Mouse (Mus musculus) liver, embryonic 16.5 days (tissue): ENCODE measurements around the gene Spata17. TPM values are rescaled to one million over a fixed set of nuclear protein-coding genes. Genes with fewer than 3 reads are reported as not detected.

Experiments used
- ATAC-seq: fragments of 200-750 bp; cut with Nextera tagmentation; 2 replicates; pipeline ENCODE4 v1.8.0; 2017; ENCODE audit warnings: low read depth, mild to moderate bottlenecking, moderate number of reproducible peaks, moderate library complexity
- H3K27ac ChIP-seq: fragments of 300-500 bp; sonication (generic); 2 replicates; pipeline ENCODE4 v1.5.1; 2014; ENCODE audit warnings: mild to moderate bottlenecking, low read length
- H3K27me3 ChIP-seq: fragments of 300-500 bp; sonication (generic); 2 replicates; pipeline ENCODE4 v1.6.1; 2014; ENCODE audit warnings: low read depth, low read length, mixed read lengths; ENCODE audit not compliant: control insufficient read depth, insufficient read depth
- H3K36me3 ChIP-seq: fragments of 300-500 bp; sonication (generic); 2 replicates; pipeline ENCODE4 v1.6.1; 2014; ENCODE audit warnings: mild to moderate bottlenecking; ENCODE audit not compliant: control insufficient read depth, insufficient read depth
- H3K4me1 ChIP-seq: fragments of 300-500 bp; sonication (generic); 2 replicates; pipeline ENCODE4 v1.6.1; 2014; ENCODE audit warnings: low read depth, low read length, mixed read lengths; ENCODE audit not compliant: control insufficient read depth
- H3K4me2 ChIP-seq: fragments of 300-500 bp; sonication (generic); 2 replicates; pipeline ENCODE4 v1.6.1; 2014; ENCODE audit warnings: low read depth, low read length, mixed read lengths
- H3K4me3 ChIP-seq: fragments of 300-500 bp; sonication (generic); 2 replicates; pipeline ENCODE4 v1.5.1; 2014; ENCODE audit warnings: low read depth, mild to moderate bottlenecking, low read length
- H3K9ac ChIP-seq: fragments of 300-500 bp; sonication (generic); 2 replicates; pipeline ENCODE4 v1.6.1; 2014; ENCODE audit warnings: low read depth, low read length
- H3K9me3 ChIP-seq: fragments of 300-500 bp; sonication (generic); replicated peaks from 2 replicates; pipeline ENCODE4 v1.6.1; 2016; ENCODE audit warnings: low read length; ENCODE audit not compliant: control insufficient read depth
- WGBS: fragments of 180-500 bp; shearing (Covaris S2); extraction: QIAGEN DNeasy Blood & Tissue Kit; methylation state at CpG from one replicate; pipeline ENCODE4 v1.1.7; 2014; ENCODE audit not compliant: insufficient replicate concordance; 5-methylcytosine and 5-hydroxymethylcytosine counted together
- polyA plus RNA-seq: library from polyadenylated mRNA; unstranded; fragments of >200 nt; fragmentation: Nextera tagmentation; extraction: Ambion mirVana; gene quantifications from 2 replicates; pipeline ENCODE4 v1.2.1, GENCODE M21; 2015

Spata17 gene
- polyA plus RNA-seq, 1 experiment from 2014 or later: 0.24 TPM

- H3K27ac ChIP-seq: no peak overlapping the region
- H3K4me1 ChIP-seq: no peaks in the 10 kb centered on the region
- WGBS: 70% methylated on average over 11 of the region's 11 CpGs
- H3K27me3 ChIP-seq: no peaks in the 10 kb centered on the region
- no peak overlapping the region for H3K9ac ChIP-seq
- ATAC-seq: no peak
- no peak overlapping the region for H3K4me3 ChIP-seq
- H3K4me2 ChIP-seq: no peak overlapping the region
- no peaks in the 10 kb centered on the region for H3K36me3 ChIP-seq
- no peaks in the 10 kb centered on the region; the same call in 1 of the 2 replicates for H3K9me3 ChIP-seq
Observed at GRCm38 (mm10) chr1:187010071-187010470, 205.2 kb downstream of the Spata17 start.

- H3K27ac ChIP-seq: no peak overlapping the region
- 72% methylated on average over 7 of the region's 7 CpGs for WGBS
- no peaks in the 10 kb centered on the region for H3K36me3 ChIP-seq
- no peak overlapping the region for H3K9ac ChIP-seq
- H3K27me3 ChIP-seq: no peaks in the 10 kb centered on the region
- H3K4me1 ChIP-seq: no peaks in the 10 kb centered on the region
- no peak for ATAC-seq
- no peak overlapping the region for H3K4me2 ChIP-seq
- H3K9me3 ChIP-seq: no peaks in the 10 kb centered on the region; the same call in 1 of the 2 replicates
- no peak overlapping the region for H3K4me3 ChIP-seq
Observed at GRCm38 (mm10) chr1:187008236-187008635, 207.0 kb downstream of the Spata17 start.

GRCm38 (mm10) chr1:187006227-187006925, 208.9 kb downstream of the Spata17 start:
- no peak overlapping the region for H3K4me3 ChIP-seq
- ATAC-seq: no peak
- H3K9ac ChIP-seq: no peak overlapping the region
- no peaks in the 10 kb centered on the region for H3K36me3 ChIP-seq
- H3K4me2 ChIP-seq: no peak overlapping the region
- no peaks in the 10 kb centered on the region; the same call in 1 of the 2 replicates for H3K9me3 ChIP-seq
- no peak overlapping the region for H3K27ac ChIP-seq
- H3K27me3 ChIP-seq: no peaks in the 10 kb centered on the region
- no peaks in the 10 kb centered on the region for H3K4me1 ChIP-seq
- WGBS: 67% methylated on average over 14 of the region's 14 CpGs

GRCm38 (mm10) chr1:187004306-187004705, 211.0 kb downstream of the Spata17 start:
- H3K4me1 ChIP-seq: no peaks in the 10 kb centered on the region
- H3K4me2 ChIP-seq: no peak overlapping the region
- 59% methylated on average over 1 of the region's 1 CpGs for WGBS
- H3K27ac ChIP-seq: no peak overlapping the region
- H3K36me3 ChIP-seq: no peaks in the 10 kb centered on the region
- no peak overlapping the region for H3K4me3 ChIP-seq
- H3K9me3 ChIP-seq: no peaks in the 10 kb centered on the region; the same call in 1 of the 2 replicates
- no peak overlapping the region for H3K9ac ChIP-seq
- no peaks in the 10 kb centered on the region for H3K27me3 ChIP-seq
- no peak for ATAC-seq

GRCm38 (mm10) chr1:187003441-187003861, 211.8 kb downstream of the Spata17 start:
- Histone ChIP-seq H3K4me2 (no peak overlapping the region), H3K27me3 (no peaks in the 10 kb centered on the region), H3K4me3 (no peak overlapping the region), H3K9ac (no peak overlapping the region), H3K9me3 (no peaks in the 10 kb centered on the region; the same call in 1 of the 2 replicates), H3K4me1 (no peaks in the 10 kb centered on the region), H3K36me3 (no peaks in the 10 kb centered on the region), H3K27ac (no peak overlapping the region)
- WGBS: 52% methylated on average over 7 of the region's 7 CpGs
- ATAC-seq: no peak

DNA sequence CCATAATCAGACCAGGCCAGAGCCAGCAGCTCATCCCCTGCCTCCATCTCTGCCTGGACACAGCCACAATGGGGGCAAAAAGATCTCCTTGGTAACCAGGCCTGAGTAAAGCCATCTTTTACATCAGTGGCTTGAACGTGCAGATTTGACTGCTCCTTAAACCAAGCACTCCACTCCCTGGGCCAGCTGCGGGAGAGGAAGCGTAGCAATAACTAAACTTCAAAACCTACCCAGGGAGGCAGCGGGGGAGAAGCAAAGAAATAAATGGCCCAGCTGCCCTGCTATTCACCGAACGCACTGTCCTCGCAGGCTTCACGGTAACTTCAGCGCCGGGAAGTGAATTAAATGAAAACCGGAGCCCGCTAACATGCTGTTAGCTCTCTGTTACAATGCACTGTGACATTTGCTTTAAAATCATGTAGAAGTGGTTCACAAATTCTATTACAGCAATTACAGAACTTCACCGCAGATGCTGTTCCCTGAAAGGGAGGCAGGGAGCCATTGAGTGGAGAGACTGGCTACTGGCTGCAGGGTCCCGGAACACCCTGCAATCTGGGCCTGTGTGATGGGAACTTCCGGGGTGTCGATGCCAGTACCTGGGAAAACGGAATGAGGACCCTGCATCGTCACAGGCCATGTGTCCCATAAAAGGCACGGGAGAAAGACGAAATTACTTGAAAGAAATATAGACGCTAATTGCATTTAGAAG, 217.5 kb downstream of the Spata17 start:
- Histone ChIP-seq H3K9me3 (no peaks in the 10 kb centered on the region), H3K4me2 (no peak overlapping the region), H3K27ac (no peak overlapping the region), H3K4me3 (no peak overlapping the region), H3K9ac (no peak overlapping the region), H3K27me3 (no peaks in the 10 kb centered on the region), H3K36me3 (no peaks in the 10 kb centered on the region), H3K4me1 (no peaks in the 10 kb centered on the region)
- ATAC-seq: no peak
- 71% methylated on average over 21 of the region's 21 CpGs for WGBS

Other genes starting within 250 kb of the Spata17 start
- gene D1Pas1, start 248.0 kb downstream of the Spata17 start, polyA plus RNA-seq: not detected in 2 replicates
- gene Gpatch2, start within 50 bp of the Spata17 start, polyA plus RNA-seq: 5.7 and 6.1 TPM in 2 replicates